Mouse (Mus musculus) erythroblast, embryonic 14.5 days (primary cell): ENCODE measurements around the gene Fam219a. TPM values are rescaled to one million over a fixed set of nuclear protein-coding genes. Genes with fewer than 3 reads are reported as not detected.

Experiments used
- H3K27me3 ChIP-seq: 2 replicates; pipeline ENCODE4 v1.6.1; 2012; ENCODE audit warnings: inconsistent platforms; ENCODE audit not compliant: control insufficient read depth
- H3K36me3 ChIP-seq: 2 replicates; pipeline ENCODE4 v1.6.1; 2012; ENCODE audit warnings: mild to moderate bottlenecking, inconsistent platforms; ENCODE audit not compliant: control insufficient read depth
- H3K4me1 ChIP-seq: 2 replicates; pipeline ENCODE4 v1.6.1; 2012; ENCODE audit warnings: inconsistent platforms; ENCODE audit not compliant: control insufficient read depth
- H3K4me3 ChIP-seq: replicated peaks from 2 replicates; pipeline ENCODE3; 2012; ENCODE audit warnings: moderate library complexity, mild to moderate bottlenecking, inconsistent platforms
- H3K9me3 ChIP-seq: 2 replicates; pipeline ENCODE4 v1.6.1; 2012; ENCODE audit warnings: low read length, inconsistent platforms, mixed read lengths; ENCODE audit not compliant: control insufficient read depth
- GATA1 ChIP-seq: IDR thresholded peaks from 2 replicates; pipeline ENCODE4 v1.6.1; 2012; ENCODE audit warnings: low read length, inconsistent platforms, mixed read lengths
- TAL1 ChIP-seq: IDR thresholded peaks from 3 replicates; pipeline ENCODE4 v1.6.1; 2012; ENCODE audit warnings: low read length, inconsistent platforms, mixed read lengths
- polyA plus RNA-seq: library from polyadenylated mRNA; stranded (reverse); fragments of >175 nt; gene quantifications from 2 replicates; pipeline ENCODE4 v1.2.3, GENCODE M21; 2012

Gene Fam219a
- polyA plus RNA-seq, result 0.14 and 0.16 TPM in 2 replicates

DNA sequence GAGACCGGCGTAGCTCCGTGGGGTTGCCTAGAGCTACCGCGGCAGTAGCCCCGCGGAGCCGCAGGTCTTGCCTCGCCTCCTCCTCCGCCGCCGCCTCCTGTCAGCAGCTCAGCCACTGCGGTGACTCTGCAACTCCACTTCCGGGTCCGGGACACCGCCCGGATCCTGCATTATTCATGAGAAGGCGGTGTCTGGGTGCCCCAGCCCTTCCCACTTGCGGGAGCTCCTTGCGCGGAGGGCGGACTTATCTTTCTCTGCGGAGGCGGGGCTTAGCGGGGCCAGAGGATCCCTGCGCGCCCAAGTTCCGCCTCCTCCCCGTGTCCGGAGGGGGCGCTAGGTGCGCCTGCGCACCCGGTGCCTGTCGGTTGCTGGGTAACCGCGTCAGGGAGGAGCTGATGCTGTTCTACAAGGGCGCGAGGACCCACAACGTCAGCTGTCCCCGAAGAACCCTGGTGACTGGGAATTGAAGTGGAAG is at the start of gene Fam219a, which contains the start of gene Dnaic1:
TSS of gene Fam219a (minus strand) at position 128 of the 475 bp plus-strand sequence.
TSS of gene Dnaic1 (plus strand) at position 365 of the 475 bp plus-strand sequence.
- Histone ChIP-seq H3K4me3 (peak within 1 kb of the TSS; percentile 68), H3K9me3 (0 out of 2 replicates have a peak, but pooled peaks cover 4% of the 10 kb centered on the region), H3K36me3 (no peaks in the 10 kb centered on the region), H3K27me3 (peaks cover 48% of the 10 kb centered on the region), H3K4me1 (peaks cover 20% of the 10 kb centered on the region)
- no peak for TF ChIP-seq GATA1
- TF ChIP-seq TAL1, result no peak

DNA sequence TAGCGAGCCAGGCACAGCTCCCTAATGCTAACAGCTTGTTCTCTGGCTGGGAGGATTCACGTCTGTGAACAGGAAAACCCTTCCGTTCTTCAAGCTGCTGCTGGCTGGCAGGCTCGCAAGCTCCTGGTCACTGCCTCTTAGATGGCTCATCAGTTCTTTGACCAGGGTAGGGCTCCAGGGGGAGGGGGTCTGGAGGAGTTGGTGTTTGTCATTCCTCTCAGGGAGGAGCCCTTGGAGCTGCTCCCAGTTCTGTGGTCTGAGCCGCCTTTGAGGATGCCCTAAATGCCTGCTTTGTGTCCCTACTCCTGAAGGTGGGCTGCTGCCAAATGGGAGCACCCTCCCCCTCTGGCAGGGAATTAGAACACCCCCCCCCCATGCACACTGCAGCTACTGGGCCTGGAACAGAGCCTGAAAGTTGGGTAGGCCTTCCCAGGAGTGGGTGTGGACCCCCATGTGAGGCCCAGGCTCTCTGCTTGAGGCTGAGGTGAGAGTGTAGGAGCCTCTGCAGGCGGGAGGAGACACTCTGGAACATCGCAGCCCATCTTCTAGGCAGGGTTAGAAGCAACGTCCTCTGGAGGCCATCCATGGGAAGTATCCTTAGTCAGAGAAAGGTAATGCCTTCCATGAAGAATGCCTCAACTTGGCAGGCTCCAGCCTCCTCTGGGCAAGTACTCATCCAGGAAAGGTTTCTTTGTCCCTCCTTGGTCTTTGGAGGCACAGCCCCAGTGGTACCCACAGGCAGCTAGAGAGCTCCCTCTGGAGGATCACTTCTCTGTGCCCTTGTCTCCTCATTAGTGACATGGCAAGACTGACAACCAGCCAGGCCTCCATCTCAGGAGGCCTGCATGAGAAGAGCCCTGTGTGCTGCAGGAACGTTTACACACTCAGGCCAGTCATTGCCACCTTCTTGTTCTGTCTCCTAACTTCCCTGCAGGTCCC is 46.6 kb upstream of the Fam219a start:
- Histone ChIP-seq H3K9me3 (no peaks in the 10 kb centered on the region), H3K4me1 (no peaks in the 10 kb centered on the region), H3K4me3 (no peak overlapping the region), H3K36me3 (no peaks in the 10 kb centered on the region), H3K27me3 (no peaks in the 10 kb centered on the region)
- TF ChIP-seq GATA1 (no peak), TAL1 (no peak)

DNA sequence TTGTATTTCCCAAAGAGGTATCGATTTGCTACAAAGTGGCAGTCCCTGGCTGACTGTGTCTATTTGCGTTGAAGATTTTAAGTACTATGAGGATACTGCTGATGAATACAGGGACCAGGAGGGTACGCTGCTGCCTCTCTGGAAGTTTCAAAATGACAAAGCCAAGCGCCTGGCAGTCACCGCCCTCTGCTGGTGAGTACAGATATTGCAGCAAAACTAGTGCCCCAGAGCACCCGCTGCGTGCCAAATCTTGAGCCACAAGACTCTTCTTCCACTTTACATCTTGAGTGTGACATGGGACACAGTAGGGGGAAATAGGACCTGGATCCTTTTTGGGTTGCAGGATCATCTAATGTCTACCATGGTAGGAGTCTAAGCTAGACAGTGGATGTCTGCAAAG is 44.8 kb upstream of the Fam219a start:
- no peak overlapping the region for H3K4me3 ChIP-seq
- no peaks in the 10 kb centered on the region for H3K4me1 ChIP-seq
- no peak for TF ChIP-seq GATA1
- TF ChIP-seq TAL1, result no peak
- no peaks in the 10 kb centered on the region for H3K9me3 ChIP-seq
- no peaks in the 10 kb centered on the region for H3K27me3 ChIP-seq
- no peaks in the 10 kb centered on the region for H3K36me3 ChIP-seq

DNA sequence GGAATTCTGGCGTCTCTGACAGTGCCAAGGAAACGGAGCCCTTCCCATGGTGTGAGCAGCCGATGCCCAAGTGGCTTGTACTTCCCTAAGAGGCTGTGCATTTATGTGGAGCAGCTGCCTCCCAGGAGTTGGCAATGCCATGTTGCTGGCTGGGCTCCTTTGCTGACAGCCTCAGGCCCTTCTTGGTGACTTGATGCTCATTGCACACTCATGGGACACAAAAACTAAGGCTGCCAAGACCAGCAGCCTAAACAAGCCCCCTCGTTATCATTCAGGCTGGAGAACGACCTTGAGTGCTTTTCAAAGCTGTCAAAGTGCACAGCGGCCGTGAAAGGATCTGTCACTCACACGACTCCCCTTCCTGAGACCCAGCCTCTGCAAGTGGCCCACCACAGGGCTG is 42.8 kb upstream of the Fam219a start:
- H3K9me3 ChIP-seq, result no peaks in the 10 kb centered on the region
- H3K36me3 ChIP-seq, result no peaks in the 10 kb centered on the region
- H3K27me3 ChIP-seq, result no peaks in the 10 kb centered on the region
- no peaks in the 10 kb centered on the region for H3K4me1 ChIP-seq
- no peak for TF ChIP-seq GATA1
- TF ChIP-seq TAL1, result no peak
- no peak overlapping the region for H3K4me3 ChIP-seq

DNA sequence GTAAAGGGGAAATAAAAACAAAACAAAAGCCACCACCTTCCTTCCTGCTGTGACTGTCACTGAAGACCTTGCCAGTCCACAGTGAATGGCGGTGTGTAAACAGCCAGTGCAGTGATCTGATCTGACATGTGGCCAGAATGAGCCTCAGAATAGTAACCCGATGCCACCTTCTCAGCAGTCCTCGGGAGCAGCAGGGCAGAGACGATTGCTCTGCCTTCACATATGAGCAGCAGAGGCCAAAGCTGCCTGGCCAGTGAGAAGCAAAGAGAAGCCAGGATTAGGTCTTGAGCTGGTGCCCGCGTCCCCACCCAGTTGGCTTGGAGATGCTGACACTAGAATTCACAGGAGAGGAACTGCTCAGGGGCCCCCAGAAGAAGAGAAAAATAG is 41.2 kb upstream of the Fam219a start:
- Histone ChIP-seq H3K4me1 (no peaks in the 10 kb centered on the region), H3K4me3 (no peak overlapping the region), H3K9me3 (no peaks in the 10 kb centered on the region), H3K27me3 (no peaks in the 10 kb centered on the region), H3K36me3 (no peaks in the 10 kb centered on the region)
- TF ChIP-seq GATA1 (no peak), TAL1 (no peak)

DNA sequence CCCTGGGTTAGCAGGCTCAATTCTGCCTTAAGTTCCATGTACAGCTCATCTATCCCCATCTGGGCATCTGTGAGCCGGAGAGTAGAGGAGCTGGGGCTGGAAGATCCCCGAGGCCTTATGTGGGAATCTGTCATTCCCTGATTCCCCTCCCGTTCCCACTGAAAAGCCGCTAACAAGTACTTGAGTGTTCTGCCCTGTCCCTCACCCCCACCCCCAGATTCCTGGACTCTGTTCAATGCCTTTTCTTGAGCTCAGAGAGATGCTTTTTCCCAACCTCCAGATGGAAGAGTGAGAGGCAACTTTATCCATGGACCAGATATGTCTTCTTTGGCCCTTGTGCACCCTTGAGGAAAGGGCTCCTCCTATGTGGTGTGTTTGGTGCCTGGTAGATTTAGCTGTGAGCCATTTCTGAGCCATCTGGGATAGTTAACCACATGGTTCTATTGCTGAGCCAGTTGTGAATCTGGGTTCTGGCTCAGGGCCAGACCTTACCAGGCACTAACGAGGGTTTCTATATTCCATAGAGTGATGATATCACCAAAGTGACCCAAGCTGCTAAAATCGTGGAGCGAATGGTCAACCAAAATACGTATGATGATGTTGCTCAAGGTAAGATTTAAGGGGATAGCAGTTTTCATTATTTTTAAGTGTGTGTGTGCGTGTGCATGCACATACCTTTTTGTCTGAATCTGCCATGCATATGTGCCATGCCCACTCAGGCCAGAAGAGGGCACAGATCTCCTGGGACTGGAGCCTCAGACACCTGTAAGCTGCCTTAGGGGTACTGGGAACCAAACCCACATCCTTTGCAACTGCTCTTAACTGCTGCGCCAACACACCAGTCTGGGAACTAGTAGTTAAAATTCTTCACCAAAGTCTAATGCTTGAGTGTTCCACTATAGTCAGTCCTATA is 40.6 kb upstream of the Fam219a start:
- Histone ChIP-seq H3K9me3 (no peaks in the 10 kb centered on the region), H3K27me3 (no peaks in the 10 kb centered on the region), H3K4me1 (no peaks in the 10 kb centered on the region), H3K36me3 (no peaks in the 10 kb centered on the region), H3K4me3 (no peak overlapping the region)
- no peak for TF ChIP-seq GATA1
- TF ChIP-seq TAL1, result no peak

DNA sequence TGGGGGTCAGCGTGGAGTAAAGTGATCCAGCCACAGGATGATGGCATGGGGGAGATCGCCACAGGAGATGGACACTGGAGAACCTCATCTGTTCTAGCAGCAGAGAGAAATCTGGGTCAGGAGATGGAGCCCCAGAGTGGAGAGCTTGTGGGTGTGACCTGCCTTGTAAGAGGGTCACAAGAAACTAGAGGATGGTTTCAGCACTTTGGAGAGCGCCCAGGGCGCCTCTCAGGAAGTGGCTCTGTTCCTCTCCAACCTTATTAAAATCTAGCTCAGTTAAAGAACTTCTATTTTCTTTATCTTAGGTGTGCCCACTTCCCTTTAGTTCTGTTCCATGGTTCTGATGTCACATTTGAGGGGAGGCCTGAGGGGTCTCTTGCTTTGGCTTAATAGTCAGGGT is 37.4 kb upstream of the Fam219a start:
- TF ChIP-seq TAL1 (no peak), GATA1 (no peak)
- Histone ChIP-seq H3K9me3 (no peaks in the 10 kb centered on the region), H3K4me1 (no peaks in the 10 kb centered on the region), H3K27me3 (peaks cover 2% of the 10 kb centered on the region; the same call in 1 of the 2 replicates), H3K4me3 (no peak overlapping the region), H3K36me3 (no peaks in the 10 kb centered on the region)

DNA sequence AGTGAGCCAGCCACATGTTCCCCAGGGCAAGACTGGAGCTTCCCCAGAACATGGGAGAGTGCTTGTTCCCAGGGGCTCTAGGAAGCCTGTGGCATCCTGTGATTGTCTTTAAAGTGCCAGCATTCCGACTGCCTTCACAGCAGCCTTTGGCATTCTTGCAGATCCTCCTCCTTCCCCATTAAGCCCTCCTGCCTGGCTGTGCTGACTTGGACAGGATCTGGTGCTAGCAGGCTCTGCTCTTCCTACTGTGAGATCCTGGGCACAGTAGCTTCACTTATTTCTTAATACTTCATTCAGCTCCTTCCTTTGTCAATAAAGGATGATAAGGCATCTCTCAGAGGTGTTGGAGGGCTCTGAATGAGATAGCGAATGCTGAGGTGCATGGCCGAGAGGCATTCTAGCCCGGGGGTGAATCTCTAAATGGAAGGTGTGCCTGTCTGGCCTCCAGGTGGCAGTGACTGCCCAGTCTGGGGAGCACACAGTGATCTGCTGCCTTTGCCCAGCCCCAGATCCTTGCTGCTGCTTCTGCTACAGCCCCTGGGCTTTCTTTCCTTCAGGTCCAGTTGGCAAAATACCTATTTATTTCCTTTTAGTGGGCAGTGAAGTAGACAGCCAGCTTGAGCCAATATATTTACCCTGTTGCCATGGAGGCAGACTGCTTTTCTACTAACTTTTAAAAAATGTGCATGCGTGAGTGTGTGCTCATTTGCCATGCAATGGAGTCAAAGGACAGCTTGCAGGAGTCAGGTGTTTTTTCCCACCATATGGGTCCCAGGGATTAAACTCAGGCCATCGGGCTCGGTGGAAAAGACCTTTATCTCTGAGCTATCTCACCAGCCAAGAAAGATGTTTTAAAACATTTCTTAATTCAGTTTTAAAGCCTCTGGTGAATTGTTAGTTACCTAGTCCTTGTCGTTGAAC is 35.4 kb upstream of the Fam219a start:
- Histone ChIP-seq H3K9me3 (no peaks in the 10 kb centered on the region), H3K4me1 (no peaks in the 10 kb centered on the region), H3K36me3 (no peaks in the 10 kb centered on the region), H3K27me3 (peaks cover 2% of the 10 kb centered on the region; the same call in 1 of the 2 replicates), H3K4me3 (no peak overlapping the region)
- TF ChIP-seq GATA1, result no peak
- no peak for TF ChIP-seq TAL1
